Mouse (Mus musculus) forebrain, embryonic 13.5 days (tissue): ENCODE measurements at regions not wholly inside any gene's neighbourhood (a gene's known extent, or its start where the extent isn't known, plus 50 kb on each side); places are given as distances from the start of the nearest gene placed in this dataset.

ENCODE experiments used
- ATAC-seq: fragments of 200-750 bp; cut with Nextera tagmentation; 2 replicates; pipeline ENCODE4 v1.8.0; 2017
- H3K27ac ChIP-seq: fragments of 300-500 bp; sonication (generic); 2 replicates; pipeline ENCODE4 v1.5.1; 2015; ENCODE audit warnings: inconsistent platforms, mild to moderate bottlenecking, moderate library complexity
- H3K27me3 ChIP-seq: fragments of 300-500 bp; sonication (generic); 2 replicates; pipeline ENCODE4 v1.6.1; 2015; ENCODE audit warnings: mild to moderate bottlenecking, inconsistent platforms
- H3K36me3 ChIP-seq: fragments of 300-500 bp; sonication (generic); 2 replicates; pipeline ENCODE4 v1.6.1; 2015; ENCODE audit warnings: mild to moderate bottlenecking, inconsistent platforms; ENCODE audit not compliant: poor library complexity, severe bottlenecking
- H3K4me1 ChIP-seq: fragments of 300-500 bp; sonication (generic); 2 replicates; pipeline ENCODE4 v1.6.1; 2015; ENCODE audit warnings: inconsistent platforms
- H3K4me2 ChIP-seq: fragments of 300-500 bp; sonication (generic); 2 replicates; pipeline ENCODE4 v1.6.1; 2015; ENCODE audit warnings: inconsistent platforms, mild to moderate bottlenecking, moderate library complexity
- H3K4me3 ChIP-seq: fragments of 300-500 bp; sonication (generic); 2 replicates; pipeline ENCODE4 v1.5.1; 2015; ENCODE audit warnings: mild to moderate bottlenecking, inconsistent platforms
- H3K9ac ChIP-seq: fragments of 300-500 bp; sonication (generic); 2 replicates; pipeline ENCODE4 v1.6.1; 2015; ENCODE audit warnings: mild to moderate bottlenecking, inconsistent platforms
- H3K9me3 ChIP-seq: fragments of 300-500 bp; sonication (generic); replicated peaks from 2 replicates; pipeline ENCODE4 v1.6.1; 2016; ENCODE audit warnings: inconsistent platforms
- WGBS: fragments of 180-500 bp; shearing (Covaris S2); methylation state at CpG from one replicate; pipeline ENCODE4 v1.1.7; 2015; 5-methylcytosine and 5-hydroxymethylcytosine counted together

- 0 out of 2 replicates have a peak, but pooled peaks cover 4% of the 10 kb centered on the region for H3K4me1 ChIP-seq
- ATAC-seq: no peak
- no peak overlapping the region for H3K4me2 ChIP-seq
- no peaks in the 10 kb centered on the region for H3K36me3 ChIP-seq
- no peak overlapping the region for H3K9ac ChIP-seq
- H3K27me3 ChIP-seq: no peaks in the 10 kb centered on the region
- H3K27ac ChIP-seq: no peak overlapping the region
- no peak overlapping the region for H3K4me3 ChIP-seq
- WGBS: 65% methylated on average over 3 of the region's 3 CpGs
- no peaks in the 10 kb centered on the region for H3K9me3 ChIP-seq
Observed at GRCm38 (mm10) chr1:75983487-75983886, 437.4 kb downstream of the Slc4a3 start.

- WGBS: 84% methylated on average over 3 of the region's 3 CpGs
- no peak overlapping the region for H3K27ac ChIP-seq
- H3K36me3 ChIP-seq: no peaks in the 10 kb centered on the region
- H3K27me3 ChIP-seq: no peaks in the 10 kb centered on the region
- ATAC-seq: no peak
- no peaks in the 10 kb centered on the region for H3K4me1 ChIP-seq
- no peak overlapping the region for H3K4me3 ChIP-seq
- no peak overlapping the region for H3K4me2 ChIP-seq
- no peaks in the 10 kb centered on the region for H3K9me3 ChIP-seq
- no peak overlapping the region for H3K9ac ChIP-seq
Observed at GRCm38 (mm10) chr1:75988496-75988895, 442.4 kb downstream of the Slc4a3 start.

- Histone ChIP-seq H3K9me3 (no peaks in the 10 kb centered on the region), H3K36me3 (no peaks in the 10 kb centered on the region), H3K27me3 (no peaks in the 10 kb centered on the region), H3K4me1 (no peaks in the 10 kb centered on the region), H3K4me3 (no peak overlapping the region), H3K27ac (no peak overlapping the region), H3K4me2 (no peak overlapping the region), H3K9ac (no peak overlapping the region)
- ATAC-seq: no peak
- 91% methylated on average over 3 of the region's 3 CpGs for WGBS
Observed at GRCm38 (mm10) chr1:75992039-75992438, 446.0 kb downstream of the Slc4a3 start.

GRCm38 (mm10) chr1:75997222-75997621 lies 451.2 kb downstream of the Slc4a3 start:
- H3K4me3 ChIP-seq: no peak overlapping the region
- ATAC-seq: no peak
- H3K9me3 ChIP-seq: no peaks in the 10 kb centered on the region
- no peaks in the 10 kb centered on the region for H3K36me3 ChIP-seq
- H3K4me2 ChIP-seq: no peak overlapping the region
- no peaks in the 10 kb centered on the region for H3K27me3 ChIP-seq
- H3K27ac ChIP-seq: no peak overlapping the region
- 72% methylated on average over 3 of the region's 3 CpGs for WGBS
- H3K4me1 ChIP-seq: no peaks in the 10 kb centered on the region
- H3K9ac ChIP-seq: no peak overlapping the region

GRCm38 (mm10) chr1:76001124-76001523 lies 455.1 kb downstream of the Slc4a3 start:
- no peak overlapping the region for H3K27ac ChIP-seq
- no peak overlapping the region for H3K4me2 ChIP-seq
- no peaks in the 10 kb centered on the region for H3K4me1 ChIP-seq
- WGBS: 81% methylated on average over 9 of the region's 9 CpGs
- no peak for ATAC-seq
- H3K9me3 ChIP-seq: no peaks in the 10 kb centered on the region
- no peaks in the 10 kb centered on the region for H3K27me3 ChIP-seq
- H3K9ac ChIP-seq: no peak overlapping the region
- H3K4me3 ChIP-seq: no peak overlapping the region
- no peaks in the 10 kb centered on the region for H3K36me3 ChIP-seq

- H3K9ac ChIP-seq: no peak overlapping the region
- WGBS: 54% methylated on average over 3 of the region's 3 CpGs
- ATAC-seq: no peak
- H3K27ac ChIP-seq: no peak overlapping the region
- no peaks in the 10 kb centered on the region for H3K4me1 ChIP-seq
- no peak overlapping the region for H3K4me3 ChIP-seq
- H3K27me3 ChIP-seq: no peaks in the 10 kb centered on the region
- no peaks in the 10 kb centered on the region for H3K9me3 ChIP-seq
- H3K4me2 ChIP-seq: no peak overlapping the region
- H3K36me3 ChIP-seq: no peaks in the 10 kb centered on the region
Observed at GRCm38 (mm10) chr1:76009601-76010000, 463.5 kb downstream of the Slc4a3 start.

GRCm38 (mm10) chr1:76010212-76010800 lies 464.2 kb downstream of the Slc4a3 start:
- 88% methylated on average over 4 of the region's 4 CpGs for WGBS
- no peak for ATAC-seq
- Histone ChIP-seq H3K27ac (no peak overlapping the region), H3K27me3 (no peaks in the 10 kb centered on the region), H3K9ac (no peak overlapping the region), H3K4me3 (no peak overlapping the region), H3K36me3 (no peaks in the 10 kb centered on the region), H3K4me2 (no peak overlapping the region), H3K4me1 (no peaks in the 10 kb centered on the region), H3K9me3 (no peaks in the 10 kb centered on the region)

- 91% methylated on average over 6 of the region's 6 CpGs for WGBS
Observed at GRCm38 (mm10) chr1:76018588-76018987, 472.5 kb downstream of the Slc4a3 start.

GRCm38 (mm10) chr1:76019071-76019470 lies 473.0 kb downstream of the Slc4a3 start:
- Histone ChIP-seq H3K4me3 (no peak overlapping the region), H3K4me2 (no peak overlapping the region), H3K27me3 (no peaks in the 10 kb centered on the region), H3K4me1 (no peaks in the 10 kb centered on the region), H3K9me3 (no peaks in the 10 kb centered on the region), H3K9ac (no peak overlapping the region), H3K27ac (no peak overlapping the region), H3K36me3 (no peaks in the 10 kb centered on the region)
- 90% methylated on average over 11 of the region's 11 CpGs for WGBS
- ATAC-seq: no peak

More at GRCm38 (mm10) chr1:76018588-76018987, 472.5 kb downstream of the Slc4a3 start:
- H3K4me1 ChIP-seq: no peaks in the 10 kb centered on the region
- H3K9me3 ChIP-seq: no peaks in the 10 kb centered on the region
- H3K4me3 ChIP-seq: no peak overlapping the region
- no peak overlapping the region for H3K9ac ChIP-seq
- no peaks in the 10 kb centered on the region for H3K36me3 ChIP-seq
- no peaks in the 10 kb centered on the region for H3K27me3 ChIP-seq
- no peak overlapping the region for H3K4me2 ChIP-seq
- no peak overlapping the region for H3K27ac ChIP-seq
- no peak for ATAC-seq

- ATAC-seq: no peak
- WGBS: 47% methylated on average over 3 of the region's 3 CpGs
Observed at GRCm38 (mm10) chr1:76024650-76025049, 478.6 kb downstream of the Slc4a3 start.

GRCm38 (mm10) chr1:76025389-76025788 lies 479.3 kb downstream of the Slc4a3 start:
- Histone ChIP-seq H3K27ac (no peak overlapping the region), H3K4me2 (no peak overlapping the region), H3K4me3 (no peak overlapping the region), H3K27me3 (no peaks in the 10 kb centered on the region), H3K9me3 (no peaks in the 10 kb centered on the region), H3K9ac (no peak overlapping the region), H3K36me3 (no peaks in the 10 kb centered on the region), H3K4me1 (peaks cover 20% of the 10 kb centered on the region)
- 63% methylated on average over 4 of the region's 4 CpGs for WGBS
- ATAC-seq: no peak

More at GRCm38 (mm10) chr1:76024650-76025049, 478.6 kb downstream of the Slc4a3 start:
- peaks cover 16% of the 10 kb centered on the region for H3K4me1 ChIP-seq
- no peaks in the 10 kb centered on the region for H3K27me3 ChIP-seq
- H3K27ac ChIP-seq: no peak overlapping the region
- H3K9ac ChIP-seq: no peak overlapping the region
- no peaks in the 10 kb centered on the region for H3K36me3 ChIP-seq
- H3K4me3 ChIP-seq: no peak overlapping the region
- no peaks in the 10 kb centered on the region for H3K9me3 ChIP-seq
- H3K4me2 ChIP-seq: no peak overlapping the region

GRCm38 (mm10) chr1:76029059-76029458 lies 483.0 kb downstream of the Slc4a3 start:
- no peaks in the 10 kb centered on the region for H3K36me3 ChIP-seq
- WGBS: 24% methylated on average over 1 of the region's 1 CpGs
- H3K9me3 ChIP-seq: no peaks in the 10 kb centered on the region
- H3K27ac ChIP-seq: peak overlapping the region; percentile 54
- peaks cover 24% of the 10 kb centered on the region for H3K4me1 ChIP-seq
- no peak for ATAC-seq
- no peak overlapping the region for H3K9ac ChIP-seq
- no peaks in the 10 kb centered on the region for H3K27me3 ChIP-seq
- no peak overlapping the region for H3K4me3 ChIP-seq
- H3K4me2 ChIP-seq: no peak overlapping the region
